Mouse (Mus musculus): ENCODE data around the gene Tmc3.

Tmc3 gene

DNA sequence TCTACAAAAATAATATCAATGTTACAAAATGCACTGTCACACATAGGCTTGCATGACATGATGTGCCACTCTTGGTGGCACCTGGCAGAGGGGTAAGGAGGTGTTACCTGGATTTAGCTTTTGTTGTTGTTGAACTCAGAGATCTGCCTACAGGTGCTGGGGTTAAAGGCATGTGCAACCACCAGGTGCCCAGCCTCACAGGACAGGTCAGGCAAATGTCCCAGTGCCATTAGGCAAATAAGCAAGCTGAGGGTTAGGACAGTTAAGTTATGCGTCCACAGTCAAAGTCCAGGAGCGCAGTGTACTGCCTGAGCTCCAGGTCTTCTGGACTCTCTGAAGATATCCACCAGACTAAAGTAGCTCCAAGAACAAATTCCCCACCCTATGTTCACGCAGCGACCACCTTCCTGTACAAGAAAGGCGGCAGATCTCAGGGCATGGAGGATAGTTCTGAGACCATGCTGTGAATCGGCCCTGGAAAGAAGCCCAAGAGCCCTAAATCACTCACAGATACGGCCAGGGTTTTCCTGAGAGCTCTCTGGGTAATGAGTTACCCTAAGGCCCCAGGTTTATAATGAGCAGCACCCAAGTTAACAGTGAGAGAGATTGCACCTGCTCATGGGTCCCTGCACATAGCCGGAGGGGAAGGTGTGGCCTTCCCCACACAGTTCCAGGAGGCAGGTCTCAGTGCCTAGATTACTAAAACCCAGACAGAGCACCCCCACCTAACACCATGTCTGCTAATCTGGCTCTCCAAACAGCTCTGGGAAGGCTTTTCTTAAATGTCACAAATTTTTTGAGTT, 53.3 kb downstream of the Tmc3 start:
- peak in 1 of 2 experiments; percentile 33 for DNase-seq

DNA sequence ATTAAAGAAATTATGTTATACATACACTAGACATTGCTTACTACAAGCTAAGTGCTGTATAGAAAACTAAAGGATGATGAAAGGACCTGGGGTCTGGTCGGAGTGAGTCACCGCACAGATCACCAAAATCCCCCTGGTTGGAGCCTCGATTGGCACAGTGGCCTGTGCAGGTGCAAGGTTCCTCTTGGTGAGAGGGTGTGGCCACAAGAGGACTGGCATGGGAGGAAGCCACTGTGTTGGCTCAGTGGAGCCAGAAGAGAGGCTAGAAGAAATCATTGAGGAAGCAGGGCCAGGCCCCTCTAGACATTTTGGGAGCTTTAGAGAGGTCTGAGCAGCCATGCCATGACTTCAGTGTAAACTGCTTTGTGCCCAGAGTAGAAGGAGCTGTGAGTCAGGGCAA, 54.4 kb downstream of the Tmc3 start:
- peak in 1 of 2 experiments; percentile 47 for DNase-seq

DNA sequence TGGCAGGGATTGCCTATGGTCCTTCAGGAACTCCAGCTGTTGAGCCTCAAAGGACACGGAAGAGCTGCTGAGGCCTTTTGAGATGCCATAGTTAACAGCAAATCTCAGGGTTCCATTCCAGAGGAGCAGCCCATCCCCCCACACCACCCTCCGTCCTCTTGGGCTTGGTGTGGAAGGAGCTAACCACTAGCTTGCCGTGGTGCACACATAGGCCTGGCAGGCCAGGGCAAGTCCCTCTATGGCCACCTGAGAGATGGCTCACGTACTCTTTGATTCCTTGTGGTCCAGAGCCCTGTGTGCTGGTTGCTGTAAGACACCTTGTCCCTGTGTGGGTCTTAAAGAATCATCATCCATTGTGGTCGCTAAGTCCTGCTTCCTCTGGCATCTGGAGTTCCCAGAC, 55.9 kb downstream of the Tmc3 start:
- DNase-seq, result peak; percentile 50 to 52

DNA sequence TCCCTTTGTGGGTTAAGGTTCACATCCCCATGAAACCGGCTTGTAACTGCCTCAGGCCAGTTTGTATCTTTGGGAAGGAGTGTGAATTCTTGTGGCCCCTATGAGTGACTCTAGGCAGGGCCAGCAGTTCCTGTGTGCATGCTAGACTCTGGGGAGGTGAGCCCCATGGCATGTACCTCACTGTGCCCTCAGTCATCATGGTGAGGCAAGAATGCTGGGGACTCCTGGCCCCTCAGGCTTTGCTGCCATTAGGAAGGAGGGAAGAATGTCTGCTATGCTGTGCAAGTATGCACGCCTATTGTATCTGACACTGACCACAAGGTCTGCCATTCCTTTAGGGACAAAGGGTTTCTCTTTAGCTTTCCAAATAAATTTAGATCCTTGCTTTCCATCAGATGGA, 56.4 kb downstream of the Tmc3 start:
- peak; percentile 9 to 18 for DNase-seq

DNA sequence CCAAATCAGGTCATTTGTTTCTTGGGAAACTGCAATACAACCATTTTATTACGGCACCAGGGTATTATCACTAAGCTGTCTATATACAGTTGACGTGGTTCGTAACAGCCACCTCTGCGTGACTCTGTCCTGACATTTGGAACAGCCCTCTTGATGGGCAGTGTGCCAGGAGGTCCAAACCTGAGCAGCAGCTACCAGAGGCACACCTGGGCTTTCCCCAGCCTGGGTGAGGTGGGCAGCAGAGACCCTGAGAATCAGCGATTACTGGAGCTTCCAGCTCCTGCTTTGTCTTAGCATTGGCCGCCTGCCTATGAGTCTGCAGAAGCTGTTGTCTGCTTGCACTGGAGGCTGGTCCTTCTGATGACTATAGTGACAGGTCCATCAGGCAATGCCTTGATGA, 58.9 kb downstream of the Tmc3 start:
- DNase-seq, result peak in 1 of 2 experiments; percentile 55

DNA sequence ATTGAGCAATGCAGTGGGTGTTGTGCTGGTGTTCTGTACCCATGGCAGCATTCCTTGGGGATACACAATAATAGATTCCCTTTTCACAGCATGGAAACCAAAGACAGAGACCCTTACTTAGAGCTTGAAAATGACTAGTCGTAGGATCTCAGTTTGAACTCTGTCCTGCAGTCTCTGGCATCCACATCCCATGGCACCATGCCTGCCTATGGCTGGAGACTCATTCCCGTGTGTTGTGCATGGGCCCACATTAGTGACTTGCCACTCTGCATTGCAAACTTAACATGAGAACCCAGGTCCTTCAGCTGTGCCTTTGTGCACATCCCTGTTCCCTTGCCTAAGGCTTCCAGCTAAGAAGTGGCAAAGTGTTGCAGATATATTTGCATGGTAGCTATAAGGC, 60.0 kb downstream of the Tmc3 start:
- DNase-seq, result peak in 1 of 2 experiments; percentile 41

DNA sequence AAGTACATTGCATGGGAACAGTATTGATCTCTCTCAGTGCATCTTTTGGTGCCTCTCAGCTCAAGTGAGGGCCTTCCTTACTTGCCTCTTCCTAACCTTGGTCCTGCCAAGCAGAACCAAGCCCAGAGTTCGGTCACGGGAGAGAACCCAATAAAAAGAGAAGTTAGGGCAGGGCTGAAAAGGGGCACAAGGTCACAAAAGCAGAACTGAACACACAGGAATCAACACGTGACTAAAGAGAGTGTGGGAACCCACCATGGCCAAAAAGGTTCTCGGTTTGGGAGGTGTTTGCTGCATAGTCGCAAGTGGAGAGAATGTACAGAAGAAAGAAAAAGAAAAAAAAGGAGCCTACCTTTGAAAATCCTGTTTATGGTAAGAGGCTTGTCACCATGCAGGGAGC, 60.7 kb downstream of the Tmc3 start:
- no peak for DNase-seq

DNA sequence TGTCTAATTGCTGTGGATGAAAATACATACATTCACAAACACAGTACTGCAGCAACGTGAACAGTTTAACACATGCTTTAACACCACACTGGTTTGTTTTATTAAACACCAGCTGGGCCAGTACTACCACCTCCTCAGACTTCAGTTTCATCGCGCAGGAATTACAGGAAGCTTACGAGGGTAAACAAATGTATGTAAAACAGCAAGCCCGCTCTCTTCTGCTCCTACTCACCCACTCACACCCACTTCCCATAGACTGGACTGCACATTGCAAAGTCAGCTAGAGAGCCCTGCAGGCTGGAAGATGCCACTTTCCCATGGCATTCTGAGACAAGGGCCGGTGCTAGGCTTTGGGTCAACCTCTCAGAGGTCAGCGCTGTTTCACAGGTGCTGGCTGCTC, 64.1 kb downstream of the Tmc3 start:
- peak; percentile 4 to 15 for DNase-seq

DNA sequence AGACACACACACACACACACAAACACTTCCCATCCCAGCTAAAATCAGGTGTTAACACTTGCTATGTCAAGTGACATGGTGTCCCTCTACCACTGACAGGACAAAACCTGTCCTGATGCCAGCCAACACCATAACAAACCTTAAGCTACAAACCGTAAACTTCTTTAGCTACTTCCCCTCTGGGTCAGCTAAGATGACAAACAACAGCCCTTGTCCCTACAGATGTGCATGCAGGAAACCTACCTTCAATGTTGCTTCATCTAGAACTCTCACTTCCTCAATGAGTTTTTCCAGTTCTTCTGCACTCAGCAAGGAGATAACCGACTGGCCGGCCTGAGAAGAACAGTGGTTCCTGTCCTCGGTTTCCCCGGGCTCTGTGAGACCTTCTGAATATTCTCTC, 65.9 kb downstream of the Tmc3 start:
- DNase-seq, result no peak

DNA sequence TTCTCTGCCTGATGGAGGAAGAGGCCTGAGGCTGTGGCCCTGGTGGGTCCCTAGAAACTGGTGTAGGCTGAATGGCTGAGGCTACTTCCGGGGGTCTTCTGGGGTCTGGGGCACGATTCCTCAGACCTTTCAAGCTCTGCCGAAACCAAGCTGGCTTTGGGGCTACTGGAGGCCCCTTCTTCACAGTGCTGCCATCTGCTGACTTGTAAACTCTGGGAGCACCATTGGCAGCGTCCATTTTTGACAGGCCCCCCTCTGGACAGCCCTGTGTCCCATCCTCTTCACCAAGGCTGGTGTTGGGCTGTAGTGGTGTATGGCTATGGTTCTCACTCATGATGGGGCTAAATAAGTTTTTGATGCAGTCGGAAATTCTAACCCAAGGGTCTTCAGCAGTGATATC, 67.8 kb downstream of the Tmc3 start:
- no peak for DNase-seq

DNA sequence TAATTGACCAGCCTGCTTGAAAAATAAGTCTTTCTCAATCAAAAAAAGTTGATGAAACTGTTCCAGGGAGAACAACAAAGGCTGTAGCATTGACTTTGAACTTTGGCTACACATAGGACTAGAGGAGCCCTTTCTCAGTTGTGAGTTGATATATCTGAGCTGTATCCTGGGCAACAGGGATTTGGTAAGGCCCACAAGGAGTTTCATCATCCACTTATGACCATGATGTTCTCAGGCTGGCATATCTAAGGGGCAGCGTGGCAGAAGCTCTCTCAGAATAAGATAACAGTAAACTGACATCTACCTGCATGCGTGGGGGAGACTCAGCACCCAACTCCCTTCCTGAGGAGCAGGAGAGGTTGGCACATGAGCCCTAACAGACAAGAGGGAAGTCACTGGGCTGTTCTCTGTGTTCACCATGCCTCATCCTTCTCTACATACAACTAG, 68.9 kb downstream of the Tmc3 start:
- no peak for DNase-seq

DNA sequence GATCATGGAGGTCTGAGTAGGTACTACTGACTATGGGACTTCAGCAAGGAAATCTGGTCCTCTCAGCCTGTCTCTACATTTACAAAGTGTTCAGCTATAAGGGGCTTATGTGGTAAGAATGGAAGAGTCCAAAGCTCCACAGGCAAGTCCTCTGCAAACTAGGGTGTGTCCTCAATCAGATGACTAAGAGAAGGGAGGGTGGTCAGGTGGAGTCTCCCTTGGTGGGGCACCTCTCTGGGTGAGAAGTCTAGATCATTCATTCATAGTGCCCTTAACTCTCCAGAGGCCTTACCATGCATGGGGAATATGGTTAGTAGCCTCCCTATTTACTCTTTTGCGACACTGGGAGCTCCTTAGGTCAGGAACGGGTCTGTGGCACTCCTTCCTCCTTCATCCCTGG, 69.5 kb downstream of the Tmc3 start:
- no peak for DNase-seq

DNA sequence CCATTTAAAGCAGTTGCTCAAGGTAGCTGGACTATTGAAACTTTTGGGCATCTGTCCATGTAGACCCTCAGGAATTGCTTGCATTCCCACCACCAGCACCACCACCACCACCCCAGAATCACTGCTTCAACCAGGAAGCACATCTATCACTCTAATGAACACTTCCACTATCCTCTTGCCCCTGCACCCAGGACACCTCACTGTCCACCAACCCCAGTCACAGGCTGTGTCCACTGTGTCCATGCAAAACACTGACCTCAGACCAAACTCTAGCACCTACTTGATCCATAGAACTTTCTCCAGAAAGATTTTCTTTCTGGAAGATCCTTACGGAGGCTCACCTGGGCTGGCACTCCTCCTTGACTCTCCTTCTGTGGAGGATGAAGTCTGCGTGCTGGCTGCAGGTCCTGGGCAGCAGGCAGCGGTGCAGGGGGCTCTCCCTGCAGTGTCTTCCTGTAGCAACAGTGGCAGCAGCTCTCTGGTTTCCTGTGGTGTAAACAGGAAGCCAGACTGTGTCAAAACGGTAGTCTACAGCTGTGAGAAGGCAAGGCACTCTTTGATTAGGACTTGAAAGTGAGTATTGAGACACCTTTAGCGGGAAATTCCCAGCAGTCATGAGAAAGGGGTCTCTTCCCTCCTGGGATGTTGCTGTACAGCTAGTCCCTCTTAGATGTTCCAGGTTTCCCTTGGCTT, 70.4 kb downstream of the Tmc3 start:
- DNase-seq, result no peak

DNA sequence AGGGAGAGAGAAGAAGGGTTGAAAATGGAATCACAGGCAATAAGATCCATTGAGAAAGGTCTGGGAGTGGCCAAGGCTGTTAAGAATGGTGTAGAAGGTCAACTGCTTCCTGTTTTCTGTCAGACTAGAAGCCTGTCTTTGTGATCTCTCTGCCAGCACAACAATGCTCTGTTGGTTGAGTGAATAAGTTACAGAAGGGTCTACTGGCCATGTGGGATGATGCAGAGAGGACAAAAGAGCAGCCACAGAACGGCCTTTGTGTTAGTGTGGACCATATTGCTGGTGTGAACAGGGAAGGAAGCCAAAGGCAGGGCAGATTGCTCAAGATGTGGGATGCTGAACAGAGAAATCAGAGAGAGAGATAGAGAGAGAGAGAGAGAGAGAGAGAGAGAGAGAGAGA, 74.0 kb downstream of the Tmc3 start:
- no peak for DNase-seq

DNA sequence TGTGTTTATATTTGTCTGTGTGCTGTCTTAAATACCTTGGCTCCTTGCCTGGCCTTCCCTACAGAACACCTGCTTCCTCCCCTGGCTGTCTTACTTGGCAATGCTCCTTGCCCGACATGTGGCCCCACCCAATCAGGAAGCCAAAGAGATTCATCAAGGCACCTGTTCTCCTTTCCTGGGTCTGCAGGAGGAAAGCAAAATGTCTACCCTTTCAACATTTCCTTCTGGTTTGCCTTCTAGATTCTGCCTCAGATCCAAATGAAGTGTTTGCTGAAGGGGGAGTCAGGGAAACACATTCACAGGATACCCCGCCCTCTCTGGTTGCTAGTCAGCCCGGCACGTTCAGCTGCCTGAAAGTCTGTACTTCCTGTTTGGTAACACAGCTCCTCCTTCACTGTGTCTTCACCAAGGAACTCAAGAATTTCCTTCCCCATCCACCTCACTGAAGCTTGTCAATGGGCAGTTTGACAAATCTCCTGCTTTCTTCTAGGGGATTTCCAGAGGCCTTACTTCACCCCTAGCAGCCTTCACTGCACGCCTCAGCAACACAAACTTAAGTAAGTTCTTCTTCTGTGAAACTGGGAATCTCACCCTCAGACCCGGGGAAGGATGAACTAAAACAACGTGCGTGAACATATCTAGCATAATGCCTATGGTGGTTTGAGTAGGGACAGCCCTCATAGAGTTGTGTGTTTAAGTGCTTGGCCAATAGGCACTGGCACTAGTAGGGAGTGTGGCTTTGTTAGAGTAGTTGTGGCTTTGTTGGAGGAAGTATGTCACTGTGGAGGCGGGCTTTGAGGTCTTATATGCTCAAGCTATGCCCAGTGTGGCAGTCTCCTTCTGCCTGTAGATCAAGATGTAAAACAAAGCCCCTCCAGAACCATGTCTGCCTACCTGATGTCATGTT, 74.7 kb downstream of the Tmc3 start:
- peak; percentile 70 to 80 for DNase-seq

DNA sequence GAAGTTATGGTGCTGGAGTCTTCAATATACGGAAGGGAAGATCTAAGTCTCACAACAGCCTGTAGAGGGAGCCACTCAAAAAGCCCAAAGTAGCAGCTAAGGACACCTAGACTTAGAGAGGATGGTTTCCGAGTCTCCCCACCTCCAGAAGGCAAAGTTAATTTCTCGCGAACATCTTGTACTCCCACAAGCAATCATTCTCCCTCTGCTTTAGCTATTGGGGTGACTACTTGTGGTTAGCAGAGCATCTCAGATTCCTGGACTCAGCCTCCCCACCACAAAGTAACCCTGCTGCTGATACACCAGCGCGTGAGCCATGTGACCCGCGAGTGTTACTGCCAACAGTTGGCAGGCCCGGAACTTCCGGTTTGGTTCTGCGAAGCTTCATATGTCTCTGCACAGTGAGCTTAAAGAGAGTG, 75.6 kb downstream of the Tmc3 start:
- DNase-seq, result peak in 1 of 2 experiments; percentile 51

DNA sequence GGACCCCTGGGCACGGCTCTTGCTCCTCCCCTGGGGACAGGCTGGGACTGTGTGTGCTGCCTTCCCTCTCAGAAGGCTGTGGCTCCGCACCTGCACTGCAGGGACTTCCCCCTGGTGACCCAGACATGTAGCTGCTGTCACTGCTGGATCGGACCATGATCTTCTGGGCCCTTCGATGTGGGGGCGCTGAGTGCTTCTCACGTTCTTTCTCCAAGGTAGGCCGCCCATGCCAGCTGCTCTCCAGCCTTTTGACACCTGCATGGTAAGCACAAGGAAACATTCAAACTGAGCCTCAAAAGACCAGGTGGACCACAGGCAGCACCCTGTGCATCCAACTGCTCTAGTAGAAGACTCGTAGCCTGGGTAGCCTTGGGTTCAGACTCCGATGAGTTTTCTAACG, 76.3 kb downstream of the Tmc3 start:
- peak in 1 of 2 experiments; percentile 19 for DNase-seq

DNA sequence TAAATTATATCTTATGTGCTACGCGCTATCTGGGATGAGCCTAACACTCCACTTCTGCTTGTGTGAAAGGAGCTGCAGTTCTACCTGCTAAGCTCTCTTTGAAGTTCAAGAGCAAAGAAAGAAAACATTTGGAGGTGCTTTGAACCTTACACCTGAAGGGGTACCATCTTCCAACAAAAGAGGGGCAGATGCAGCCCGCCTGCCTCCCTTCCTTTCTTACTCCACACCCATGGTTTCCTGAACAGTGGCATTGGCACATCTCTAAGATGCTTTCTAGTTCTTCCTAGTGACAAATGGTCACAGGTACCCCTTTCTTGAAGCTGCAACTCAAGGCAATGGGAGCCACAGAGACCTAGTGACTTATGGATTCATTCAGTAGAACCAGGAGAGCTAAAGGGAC, 77.0 kb downstream of the Tmc3 start:
- DNase-seq, result no peak

DNA sequence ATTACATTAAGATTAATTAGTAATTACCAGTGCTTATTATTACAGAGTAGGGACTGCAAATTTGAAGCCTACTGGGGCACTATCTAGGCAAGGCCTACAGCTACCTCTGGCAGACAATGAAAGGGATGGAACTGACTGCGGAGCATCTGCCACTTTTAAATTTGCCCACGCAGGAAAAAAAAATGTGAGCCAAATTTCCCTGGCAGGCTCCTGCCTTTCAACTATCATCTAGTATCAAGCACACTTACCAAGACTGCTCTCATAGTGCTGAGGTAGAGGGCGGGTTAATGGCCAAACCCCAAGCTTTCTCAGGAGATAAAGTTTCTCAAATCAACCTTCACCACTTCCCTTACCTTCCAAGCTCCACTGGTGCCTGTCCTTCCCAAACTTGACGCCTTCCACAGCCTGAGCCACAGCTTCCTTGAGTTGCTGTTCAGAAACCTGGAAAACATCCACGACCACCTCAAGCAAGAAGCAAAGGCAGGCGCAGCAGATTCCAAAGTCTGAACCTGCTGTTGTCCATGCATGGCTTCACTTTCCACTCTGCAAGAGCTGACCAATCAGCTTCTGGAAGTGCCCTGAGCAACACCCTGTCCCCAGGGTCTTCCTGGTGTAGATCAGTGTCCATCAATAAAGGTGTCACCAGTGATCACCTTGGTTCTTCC, 78.1 kb downstream of the Tmc3 start:
- DNase-seq, result peak; percentile 61 to 62

DNA sequence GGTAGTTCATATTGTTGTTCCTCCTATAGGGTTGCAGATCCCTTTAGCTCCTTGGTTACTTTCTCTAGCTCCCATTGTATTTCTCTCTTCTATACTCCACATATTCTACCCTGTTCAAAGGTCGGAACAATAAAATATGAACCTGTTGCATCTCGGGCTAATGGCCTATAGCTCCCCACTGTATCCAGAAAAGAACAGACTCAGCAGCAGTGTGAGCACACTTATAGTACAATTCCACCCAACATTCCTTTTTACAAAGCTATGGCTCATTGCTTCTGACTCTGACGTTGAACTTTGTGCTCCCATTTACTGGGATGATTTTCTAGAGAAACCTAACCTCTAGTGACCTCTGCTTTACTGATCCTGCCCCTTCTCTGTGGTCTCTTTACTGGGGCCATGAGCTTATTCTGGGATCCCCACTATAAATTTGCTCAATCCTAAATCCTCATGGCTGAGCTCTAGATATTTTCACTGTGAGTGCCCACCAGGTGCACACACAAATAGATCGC, 81.4 kb downstream of the Tmc3 start:
- no peak for DNase-seq

DNA sequence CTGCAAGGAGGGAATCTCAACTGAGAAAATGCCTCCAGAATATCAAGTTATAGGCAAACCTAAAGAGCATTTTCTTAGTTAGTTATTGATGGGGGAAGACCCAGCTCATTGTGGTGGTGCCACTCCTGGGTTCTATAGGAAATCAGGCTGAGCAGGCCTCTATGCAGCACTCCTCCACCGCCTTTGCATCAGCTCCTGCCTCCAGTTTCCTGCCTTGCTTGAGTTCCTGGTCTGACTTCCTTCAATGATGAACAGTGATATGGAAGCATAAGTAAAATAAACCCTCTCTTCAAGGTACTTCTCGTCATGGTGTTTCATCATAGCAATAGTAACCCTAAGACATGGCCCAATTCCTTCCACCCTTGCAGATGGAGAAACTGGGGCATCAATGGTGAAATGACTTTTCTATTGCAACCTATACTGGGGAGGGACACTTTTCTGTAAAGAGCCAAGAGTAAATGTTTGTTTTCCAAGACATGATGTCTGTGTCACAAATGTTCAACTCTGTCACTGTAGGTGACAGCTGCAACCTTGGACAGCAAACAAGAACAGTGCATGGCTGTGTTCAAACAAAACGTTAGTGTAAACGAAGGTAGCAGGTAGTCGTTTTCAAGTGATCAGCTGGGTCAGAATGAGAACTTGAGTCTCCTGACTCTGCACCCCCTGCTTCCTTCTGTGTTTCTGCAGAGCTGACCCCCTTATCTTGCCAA, 83.4 kb downstream of the Tmc3 start:
- DNase-seq, result peak in 1 of 2 experiments; percentile 3

DNA sequence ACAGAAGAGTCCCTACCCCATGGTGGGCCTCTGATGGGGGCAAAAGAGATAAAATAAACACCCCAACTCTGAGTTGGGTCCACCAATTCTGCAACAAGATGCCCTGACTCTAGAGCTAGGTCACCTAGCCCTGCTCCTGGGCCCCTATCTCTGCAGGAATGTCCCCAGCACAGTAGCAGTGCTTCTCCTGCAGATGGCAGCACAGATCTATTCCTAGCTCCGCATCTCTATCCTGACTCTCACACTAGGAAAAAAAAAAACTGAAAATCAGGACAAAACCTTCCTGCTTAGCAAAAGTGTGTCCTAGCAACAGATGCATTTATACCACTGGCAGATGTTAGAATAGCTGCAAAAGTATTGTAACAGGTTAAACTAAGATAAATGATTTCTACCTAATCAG, 84.0 kb downstream of the Tmc3 start:
- peak; percentile 63 to 76 for DNase-seq
